Mouse (Mus musculus) intestine, embryonic 16.5 days (tissue): ENCODE results near the gene Mical2. TPM values are rescaled to one million over a fixed set of nuclear protein-coding genes. Genes with fewer than 3 reads are reported as not detected.

Experiments used
- ATAC-seq: fragments of 200-750 bp; cut with Nextera tagmentation; 2 replicates; pipeline ENCODE4 v1.8.0; 2017; ENCODE audit warnings: moderate TSS enrichment, moderate library complexity
- H3K27ac ChIP-seq: fragments of 300-500 bp; sonication (generic); 2 replicates; pipeline ENCODE4 v1.5.1; 2014; ENCODE audit warnings: mild to moderate bottlenecking, low read length
- H3K27me3 ChIP-seq: fragments of 300-500 bp; sonication (generic); replicated peaks from 2 replicates; pipeline ENCODE4 v1.6.1; 2014; ENCODE audit warnings: low read length, control low read depth, mixed read lengths; ENCODE audit not compliant: control insufficient read depth, insufficient read depth
- H3K36me3 ChIP-seq: fragments of 300-500 bp; sonication (generic); 2 replicates; pipeline ENCODE4 v1.6.1; 2014; ENCODE audit warnings: low read length, control low read depth; ENCODE audit not compliant: control insufficient read depth, insufficient read depth
- H3K4me1 ChIP-seq: fragments of 300-500 bp; sonication (generic); 2 replicates; pipeline ENCODE4 v1.6.1; 2014; ENCODE audit warnings: low read length, control low read depth, mixed read lengths; ENCODE audit not compliant: control insufficient read depth, insufficient read depth
- H3K4me2 ChIP-seq: fragments of 300-500 bp; sonication (generic); 2 replicates; pipeline ENCODE4 v1.6.1; 2014; ENCODE audit warnings: low read depth, low read length, control low read depth
- H3K4me3 ChIP-seq: fragments of 300-500 bp; sonication (generic); 2 replicates; pipeline ENCODE4 v1.5.1; 2014; ENCODE audit warnings: mild to moderate bottlenecking, low read length
- H3K9ac ChIP-seq: fragments of 300-500 bp; sonication (generic); 2 replicates; pipeline ENCODE4 v1.6.1; 2014; ENCODE audit warnings: low read depth, low read length
- H3K9me3 ChIP-seq: fragments of 300-500 bp; sonication (generic); 2 replicates; pipeline ENCODE4 v1.6.1; 2016; ENCODE audit warnings: low read length, control low read depth; ENCODE audit not compliant: control insufficient read depth
- WGBS: fragments of 180-500 bp; shearing (Covaris S2); extraction: QIAGEN DNeasy Blood & Tissue Kit; methylation state at CpG from one replicate; pipeline ENCODE4 v1.1.7; 2014; 5-methylcytosine and 5-hydroxymethylcytosine counted together
- polyA plus RNA-seq: library from polyadenylated mRNA; unstranded; fragments of >200 nt; fragmentation: Nextera tagmentation; extraction: Ambion mirVana; gene quantifications from 2 replicates; pipeline ENCODE4 v1.2.1, GENCODE M21; 2015

Gene Mical2
- polyA plus RNA-seq, 1 experiment from 2014 or later = 18.3 TPM

GRCm38 (mm10) chr7:112246442-112246841 is 20.8 kb downstream of the Mical2 start:
- Histone ChIP-seq H3K9ac (no peak overlapping the region), H3K27ac (no peak overlapping the region), H3K9me3 (no peaks in the 10 kb centered on the region), H3K4me2 (no peak overlapping the region), H3K36me3 (0 out of 2 replicates have a peak, but pooled peaks cover 4% of the 10 kb centered on the region), H3K4me3 (no peak overlapping the region), H3K27me3 (no peaks in the 10 kb centered on the region), H3K4me1 (peaks cover 21% of the 10 kb centered on the region)
- no peak for ATAC-seq
- WGBS = 83% methylated on average over 4 of the region's 4 CpGs

- Histone ChIP-seq H3K4me3 (no peak overlapping the region), H3K4me1 (peaks cover 33% of the 10 kb centered on the region), H3K27ac (no peak overlapping the region), H3K36me3 (no peaks in the 10 kb centered on the region), H3K9ac (no peak overlapping the region), H3K27me3 (no peaks in the 10 kb centered on the region), H3K9me3 (no peaks in the 10 kb centered on the region), H3K4me2 (no peak overlapping the region)
- ATAC-seq = no peak
- 73% methylated on average over 3 of the region's 3 CpGs for WGBS
These were observed 22.2 kb downstream of the Mical2 start for GRCm38 (mm10) chr7:112247890-112248289.

- WGBS = 81% methylated on average over 4 of the region's 4 CpGs
These were observed 23.8 kb downstream of the Mical2 start for GRCm38 (mm10) chr7:112249476-112249875.

GRCm38 (mm10) chr7:112252065-112252464 is 26.4 kb downstream of the Mical2 start:
- Histone ChIP-seq H3K36me3 (no peaks in the 10 kb centered on the region), H3K9ac (peak overlapping the region; percentile 44), H3K27ac (peak overlapping the region; percentile 82), H3K4me3 (no peak overlapping the region), H3K4me2 (peak overlapping the region; percentile 29), H3K4me1 (peaks cover 29% of the 10 kb centered on the region), H3K9me3 (no peaks in the 10 kb centered on the region), H3K27me3 (no peaks in the 10 kb centered on the region)
- WGBS = 24% methylated on average over 5 of the region's 5 CpGs
- peak; percentile 97 for ATAC-seq

More at GRCm38 (mm10) chr7:112249476-112249875, 23.8 kb downstream of the Mical2 start:
- Histone ChIP-seq H3K9ac (no peak overlapping the region), H3K4me2 (no peak overlapping the region), H3K36me3 (no peaks in the 10 kb centered on the region), H3K27ac (no peak overlapping the region), H3K27me3 (no peaks in the 10 kb centered on the region), H3K9me3 (no peaks in the 10 kb centered on the region), H3K4me3 (no peak overlapping the region), H3K4me1 (peaks cover 31% of the 10 kb centered on the region)
- no peak for ATAC-seq

- 85% methylated on average over 3 of the region's 3 CpGs for WGBS
- H3K36me3 ChIP-seq = no peaks in the 10 kb centered on the region
- no peak for ATAC-seq
These were observed 28.6 kb downstream of the Mical2 start for GRCm38 (mm10) chr7:112254233-112254632.

GRCm38 (mm10) chr7:112255248-112255866 is 29.7 kb downstream of the Mical2 start:
- no peak for ATAC-seq
- WGBS = 55% methylated on average over 3 of the region's 3 CpGs

More at GRCm38 (mm10) chr7:112254233-112254632, 28.6 kb downstream of the Mical2 start:
- Histone ChIP-seq H3K9me3 (no peaks in the 10 kb centered on the region), H3K27me3 (no peaks in the 10 kb centered on the region), H3K9ac (no peak overlapping the region), H3K4me1 (peaks cover 35% of the 10 kb centered on the region), H3K4me2 (no peak overlapping the region), H3K4me3 (no peak overlapping the region), H3K27ac (no peak overlapping the region)

GRCm38 (mm10) chr7:112258338-112258903 is 32.8 kb downstream of the Mical2 start:
- H3K36me3 ChIP-seq = no peaks in the 10 kb centered on the region
- WGBS = 54% methylated on average over 4 of the region's 4 CpGs
- ATAC-seq = peak; percentile 45; the same call in 1 of the 2 replicates

More at GRCm38 (mm10) chr7:112255248-112255866, 29.7 kb downstream of the Mical2 start:
- Histone ChIP-seq H3K27me3 (no peaks in the 10 kb centered on the region), H3K9me3 (no peaks in the 10 kb centered on the region), H3K4me1 (peaks cover 34% of the 10 kb centered on the region), H3K27ac (no peak overlapping the region), H3K36me3 (no peaks in the 10 kb centered on the region), H3K9ac (no peak overlapping the region), H3K4me3 (no peak overlapping the region), H3K4me2 (no peak overlapping the region)

GRCm38 (mm10) chr7:112259286-112259685 is 33.6 kb downstream of the Mical2 start:
- no peak overlapping the region for H3K4me2 ChIP-seq
- no peak overlapping the region for H3K27ac ChIP-seq
- ATAC-seq = no peak
- no peak overlapping the region for H3K4me3 ChIP-seq
- H3K36me3 ChIP-seq = no peaks in the 10 kb centered on the region
- peaks cover 11% of the 10 kb centered on the region for H3K4me1 ChIP-seq
- H3K27me3 ChIP-seq = no peaks in the 10 kb centered on the region
- 82% methylated on average over 4 of the region's 4 CpGs for WGBS
- H3K9ac ChIP-seq = no peak overlapping the region
- H3K9me3 ChIP-seq = no peaks in the 10 kb centered on the region

More at GRCm38 (mm10) chr7:112258338-112258903, 32.8 kb downstream of the Mical2 start:
- no peak overlapping the region for H3K27ac ChIP-seq
- H3K9me3 ChIP-seq = no peaks in the 10 kb centered on the region
- no peak overlapping the region for H3K4me3 ChIP-seq
- H3K27me3 ChIP-seq = no peaks in the 10 kb centered on the region
- H3K4me2 ChIP-seq = no peak overlapping the region
- H3K4me1 ChIP-seq = peaks cover 11% of the 10 kb centered on the region
- H3K9ac ChIP-seq = no peak overlapping the region

GRCm38 (mm10) chr7:112261121-112261520 is 35.5 kb downstream of the Mical2 start:
- Histone ChIP-seq H3K27me3 (no peaks in the 10 kb centered on the region), H3K9ac (no peak overlapping the region), H3K27ac (no peak overlapping the region), H3K4me2 (no peak overlapping the region), H3K4me3 (no peak overlapping the region), H3K4me1 (peaks cover 6% of the 10 kb centered on the region), H3K36me3 (no peaks in the 10 kb centered on the region), H3K9me3 (no peaks in the 10 kb centered on the region)
- WGBS = 83% methylated on average over 5 of the region's 5 CpGs
- ATAC-seq = no peak
